Comparison of ENCODE assay signal across 8 mouse cellular contexts in genomic region chr13:69809681-69810611, GRCm38 (mm10). TPM values are rescaled to one million over a fixed set of nuclear protein-coding genes. Genes with fewer than 3 reads are reported as not detected.
DNase-seq lines count a peak whose midpoint lies in the region; ATAC-seq and TF ChIP-seq lines count a peak whose summit lies in the region.

No protein-coding gene starts in this region.

- TF ChIP-seq CTCF in MEL (IDR thresholded peaks at IDR 0.05 in 2 of 3, conservative IDR thresholded peaks at IDR 0.05 in 1 of 3; ENCODE audit: control insufficient read depth in 1 of 3, insufficient read depth in 1 of 3, low read depth in 2 of 3, low read length in 3 of 3, poor library complexity in 1 of 3, severe bottlenecking in 1 of 3): no peak
- no peak for TF ChIP-seq CTCF in lung, adult 2 months (IDR thresholded peaks at IDR 0.05; ENCODE audit: insufficient read depth, low read length)

- H3K27me3 ChIP-seq in MEL (ENCODE audit: control insufficient read depth in 1 of 2, insufficient read depth in 2 of 2, low read length in 2 of 2): no peaks in the 10 kb centered on the region
- H3K27me3 ChIP-seq in forebrain, embryonic 16.5 days (replicated peaks; ENCODE audit: control insufficient read depth, insufficient read depth, low read length): no peaks in the 10 kb centered on the region

- no peak overlapping the region for H3K27ac ChIP-seq in MEL (ENCODE audit: control insufficient read depth, low read depth, low read length)
- H3K27ac ChIP-seq in forebrain, embryonic 16.5 days (ENCODE audit: low read length): no peak overlapping the region

- peak; percentile 58 to 82 for TF ChIP-seq POLR2A in MEL (IDR thresholded peaks at IDR 0.05; ENCODE audit: control insufficient read depth in 1 of 2, insufficient read depth in 1 of 2, low read depth in 1 of 2, low read length in 2 of 2, poor library complexity in 1 of 2)
- TF ChIP-seq POLR2A in lung, adult 2 months (IDR thresholded peaks at IDR 0.05; ENCODE audit: borderline replicate concordance, extremely low read depth, low read depth, low read length): peak; percentile 64; the same call in 1 of the 2 replicates

- H3K9ac ChIP-seq in MEL (ENCODE audit: control insufficient read depth, low read depth, low read length, poor library complexity, severe bottlenecking): peak overlapping the region; percentile 76
- peak overlapping the region; percentile 78 for H3K9ac ChIP-seq in forebrain, embryonic 16.5 days (replicated peaks; ENCODE audit: low read depth, low read length)

- TF ChIP-seq EP300 in MEL (IDR thresholded peaks at IDR 0.05; ENCODE audit: low read depth in 1 of 2, low read length in 2 of 2): no peak

- peak; percentile 88 for DNase-seq in MEL (ENCODE audit: low read depth, low spot score)
- DNase-seq in cerebellum, adult 18-20 months: peak; percentile 81 to 86
- peak; percentile 54 for DNase-seq in heart, postnatal 25 days (ENCODE audit: low spot score)
- DNase-seq in layer of hippocampus, adult 18-20 months (ENCODE audit: low spot score in 2 of 2): peak; percentile 76 to 83
- peak; percentile 76 for DNase-seq in lung, adult 2 months
- peak; percentile 72 to 78 for DNase-seq in thymus, adult 18-20 months

- peak overlapping the region; percentile 82 to 91 for H3K4me3 ChIP-seq in MEL (ENCODE audit: control insufficient read depth in 1 of 2, insufficient read depth in 1 of 2, low read depth in 2 of 2, low read length in 2 of 2)
- peak overlapping the region; percentile 72 for H3K4me3 ChIP-seq in forebrain, embryonic 16.5 days (replicated peaks; ENCODE audit: low read length)
- peak overlapping the region; percentile 96 for H3K4me3 ChIP-seq in lung, adult 2 months (replicated peaks; ENCODE audit: extremely low read depth, low read depth, low read length)

- peaks cover 18% of the 10 kb centered on the region for H3K79me2 ChIP-seq in MEL (ENCODE audit: control insufficient read depth, insufficient read depth, low read length, poor library complexity)

- H3K36me3 ChIP-seq in MEL (ENCODE audit: control insufficient read depth in 1 of 2, insufficient read depth in 2 of 2, low read length in 2 of 2): peaks cover 3 to 7% of the 10 kb centered on the region in 2 experiments; a peak in 2 of 4 replicates
- H3K36me3 ChIP-seq in forebrain, embryonic 16.5 days (ENCODE audit: control insufficient read depth, insufficient read depth): peaks cover 15% of the 10 kb centered on the region

- WGBS in forebrain, embryonic 16.5 days: under 1% methylated on average over 55 of the region's 55 CpGs
- under 1% methylated on average over 55 of the region's 55 CpGs for whole genome bisulfite sequencing in lung, adult 2 months

- no peaks in the 10 kb centered on the region for H3K9me3 ChIP-seq in MEL (replicated peaks; ENCODE audit: insufficient read depth, low read length)
- H3K9me3 ChIP-seq in forebrain, embryonic 16.5 days (ENCODE audit: control insufficient read depth, low read length): no peaks in the 10 kb centered on the region

- peak; percentile 96 for ATAC-seq in forebrain, embryonic 16.5 days
- ATAC-seq in neutrophil, adult 5-6 weeks (ENCODE audit: extremely low read depth, insufficient number of reproducible peaks, low FRiP score, poor library complexity, severe bottlenecking): peak; percentile 79

- peaks cover 0 to 13% of the 10 kb centered on the region in 2 experiments; a peak in 2 of 4 replicates for H3K4me1 ChIP-seq in MEL (ENCODE audit: control insufficient read depth in 1 of 2, insufficient read depth in 2 of 2, low read length in 2 of 2)
- peaks cover 13% of the 10 kb centered on the region for H3K4me1 ChIP-seq in forebrain, embryonic 16.5 days (replicated peaks; ENCODE audit: control insufficient read depth, insufficient read depth, low read length)
- peaks cover 7% of the 10 kb centered on the region; the same call in 1 of the 2 replicates for H3K4me1 ChIP-seq in lung, adult 2 months (ENCODE audit: control insufficient read depth, insufficient read depth, low read length)

- H3K4me2 ChIP-seq in forebrain, embryonic 16.5 days (ENCODE audit: low read length): peak overlapping the region; percentile 82

- no peak for TF ChIP-seq RAD21 in MEL (IDR thresholded peaks at IDR 0.05; ENCODE audit: low read depth, low read length)

- intact Hi-C loops in heart, postnatal 25 days (cut with DNase I): loop anchor here (2.0 to 10.0 kb wide), 3 partner anchors 69 to 278 kb away; partner anchors contain the start of genes Nsun2, Srd5a1 and Tent4a

TF ChIP-seq in MEL, 35 proteins besides CTCF, POLR2A, EP300 and RAD21:
- no peak for TF ChIP-seq MYB (IDR thresholded peaks at IDR 0.05; ENCODE audit: low read depth, low read length)
- no peak for TF ChIP-seq ZC3H11A (IDR thresholded peaks at IDR 0.05; ENCODE audit: low read depth, low read length)
- no peak for TF ChIP-seq USF2 (IDR thresholded peaks at IDR 0.05; ENCODE audit: borderline replicate concordance in 1 of 2, insufficient read depth in 1 of 2, low read depth in 1 of 2, low read length in 2 of 2)
- TF ChIP-seq KAT2A (conservative IDR thresholded peaks at IDR 0.05; ENCODE audit: low read depth, low read length): no peak; the same call in 1 of the 2 replicates
- TF ChIP-seq TAL1 (IDR thresholded peaks at IDR 0.05; ENCODE audit: low read length): no peak
- peak; percentile 55; the same call in 1 of the 2 replicates for TF ChIP-seq TBP (IDR thresholded peaks at IDR 0.05; ENCODE audit: low read depth, low read length)
- TF ChIP-seq NRF1 (IDR thresholded peaks at IDR 0.05; ENCODE audit: insufficient read depth, low read depth, low read length, poor library complexity, severe bottlenecking): no peak
- no peak for TF ChIP-seq GATA1 (IDR thresholded peaks at IDR 0.05; ENCODE audit: low read depth, low read length)
- no peak for TF ChIP-seq JUND (IDR thresholded peaks at IDR 0.05; ENCODE audit: low read depth, low read length)
- TF ChIP-seq ELF1 (IDR thresholded peaks at IDR 0.05; ENCODE audit: low read depth, low read length): peak; percentile 94
- TF ChIP-seq MXI1 (IDR thresholded peaks at IDR 0.05; ENCODE audit: low read depth, low read length): peak; percentile 28; the same call in 1 of the 2 replicates
- TF ChIP-seq SMC3 (IDR thresholded peaks at IDR 0.05; ENCODE audit: low read depth, low read length): no peak
- TF ChIP-seq UBTF (IDR thresholded peaks at IDR 0.05; ENCODE audit: borderline replicate concordance, insufficient read depth, low read depth, low read length): no peak
- TF ChIP-seq MEF2A (IDR thresholded peaks at IDR 0.05; ENCODE audit: extremely low read depth, insufficient replicate concordance, low read depth, low read length, poor library complexity, severe bottlenecking): no peak
- TF ChIP-seq ZNF384 (IDR thresholded peaks at IDR 0.05; ENCODE audit: low read depth, low read length): no peak
- TF ChIP-seq MAX (IDR thresholded peaks at IDR 0.05; ENCODE audit: low read length): no peak
- peak; percentile 69 for TF ChIP-seq SIN3A (IDR thresholded peaks at IDR 0.05; ENCODE audit: low read length)
- no peak for TF ChIP-seq POLR2AphosphoS5 (IDR thresholded peaks at IDR 0.05; ENCODE audit: borderline replicate concordance, low read depth, low read length)
- no peak for TF ChIP-seq USF1 (IDR thresholded peaks at IDR 0.05; ENCODE audit: low read depth, low read length)
- no peak for TF ChIP-seq MAFK (IDR thresholded peaks at IDR 0.05; ENCODE audit: borderline replicate concordance, low read depth, low read length)
- TF ChIP-seq ZKSCAN1 (IDR thresholded peaks at IDR 0.05; ENCODE audit: low read depth, low read length): no peak
- no peak for TF ChIP-seq RCOR1 (IDR thresholded peaks at IDR 0.05; ENCODE audit: low read depth, low read length)
- peak; percentile 56 for TF ChIP-seq TCF12 (IDR thresholded peaks at IDR 0.05; ENCODE audit: low read depth, low read length)
- no peak for TF ChIP-seq ETS1 (IDR thresholded peaks at IDR 0.05; ENCODE audit: low read depth, low read length)
- peak; percentile 70; the same call in 1 of the 2 replicates for TF ChIP-seq POLR2AphosphoS2 (IDR thresholded peaks at IDR 0.05; ENCODE audit: low read length)
- peak; percentile 80 for TF ChIP-seq HCFC1 (IDR thresholded peaks at IDR 0.05; ENCODE audit: low read depth, low read length)
- TF ChIP-seq E2F4 (IDR thresholded peaks at IDR 0.05; ENCODE audit: borderline replicate concordance, low read depth, low read length): no peak
- TF ChIP-seq BHLHE40 (IDR thresholded peaks at IDR 0.05; ENCODE audit: borderline replicate concordance, low read depth, low read length): no peak
- TF ChIP-seq GABPA (IDR thresholded peaks at IDR 0.05; ENCODE audit: low read depth, low read length): no peak
- TF ChIP-seq ZMIZ1 (IDR thresholded peaks at IDR 0.05; ENCODE audit: low read depth, low read length): 0 out of 2 replicates have a peak, but pooled peaks have one; percentile 30
- TF ChIP-seq CHD2 (IDR thresholded peaks at IDR 0.05; ENCODE audit: low read length): no peak
- no peak for TF ChIP-seq MAZ (IDR thresholded peaks at IDR 0.05; ENCODE audit: low read depth, low read length)
- no peak for TF ChIP-seq MYC (IDR thresholded peaks at IDR 0.05; ENCODE audit: low read depth, low read length)
- TF ChIP-seq CHD1 (IDR thresholded peaks at IDR 0.05; ENCODE audit: low read depth, low read length): no peak
- peak; percentile 78 for TF ChIP-seq NELFE (IDR thresholded peaks at IDR 0.05; ENCODE audit: low read depth, low read length)
TF ChIP-seq in MEL: peak in this region for 9.

RNA-seq across cellular contexts. Expression of gene Med10, which starts 7.8 kb away (rescaled TPM):
- 117 and 119 TPM in 2 replicates for total RNA-seq in MEL (2012; rRNA removed)
- 100 to 1,000 TPM in 1 of 2 experiments, not detected in 1; 151 TPM for polyA plus RNA-seq in MEL (2012; ENCODE audit: insufficient read depth in 1 of 2, insufficient read length in 2 of 2, low read depth in 1 of 2, low replicate concordance in 2 of 2, missing spikeins in 1 of 2)
- polyA plus RNA-seq in forebrain, embryonic 16.5 days (2015; fragmentation: Nextera tagmentation; extraction: Ambion mirVana): 168 and 178 TPM in 2 replicates
- 10 to 100 TPM; 21.3 to 22.1 TPM for total RNA-seq in heart, postnatal 25 days (2021)
- 10 to 100 TPM; 56.4 to 65.3 TPM for total RNA-seq in layer of hippocampus, adult 18-20 months (2021)
- polyA plus RNA-seq in lung, adult 2 months (2012; rRNA removed): 23.8 and 31.6 TPM in 2 replicates
- 46.2 and 64.7 TPM in 2 replicates for total RNA-seq in neutrophil, adult 5-6 weeks (2017)
